Mouse (Mus musculus) bone marrow, adult 2 months (tissue): ENCODE measurements around the gene Entr1.

ENCODE experiments used
- CTCF ChIP-seq: fragments of 200-500 bp; IDR thresholded peaks from 2 replicates; pipeline ENCODE4 v1.5.1; 2011; ENCODE audit warnings: low read length, control low read depth; ENCODE audit not compliant: control insufficient read depth, insufficient read depth
- POLR2A ChIP-seq: fragments of 200-500 bp; IDR thresholded peaks from 2 replicates; pipeline ENCODE4 v1.6.1; 2011; ENCODE audit warnings: low read depth, mild to moderate bottlenecking, control low read depth, low read length, borderline replicate concordance; ENCODE audit not compliant: control insufficient read depth

GRCm38 (mm10) chr2:26402265-26402664, 13.1 kb upstream of the Entr1 start:
- TF ChIP-seq CTCF (no peak), POLR2A (no peak)
